Mouse (Mus musculus) cortical plate, adult 2 months (tissue): ENCODE measurements around the gene Gm15517.

Experiments used
- CTCF ChIP-seq: fragments of 200-500 bp; IDR thresholded peaks from 2 replicates; pipeline ENCODE4 v1.5.1; 2011; ENCODE audit warnings: mild to moderate bottlenecking, control low read depth, low read length; ENCODE audit not compliant: insufficient read depth; ENCODE audit errors: extremely low read depth
- POLR2A ChIP-seq: fragments of 200-500 bp; IDR thresholded peaks from 2 replicates; pipeline ENCODE4 v1.6.1; 2011; ENCODE audit warnings: mild to moderate bottlenecking, low read length, control low read depth; ENCODE audit not compliant: insufficient read depth; ENCODE audit errors: extremely low read depth

GRCm38 (mm10) chr7:44273446-44273845 is 12.2 kb downstream of the Gm15517 start:
- TF ChIP-seq POLR2A (no peak), CTCF (no peak)
